Mouse (Mus musculus) thymus, adult 2 months (tissue): ENCODE data around the gene Bbs9. TPM values are rescaled to one million over a fixed set of nuclear protein-coding genes. Genes with fewer than 3 reads are reported as not detected.

Experiments
- DNase-seq: peaks from one replicate; pipeline ENCODE4 v3.0.0; 2021
- H3K27ac ChIP-seq: fragments of 200-500 bp; 2 replicates; pipeline ENCODE4 v1.5.1; 2012; ENCODE audit warnings: low read length, control low read depth; ENCODE audit not compliant: control insufficient read depth, insufficient read depth
- H3K27me3 ChIP-seq: fragments of 200-500 bp; 2 replicates; pipeline ENCODE4 v1.6.1; 2012; ENCODE audit warnings: mild to moderate bottlenecking, low read length, moderate library complexity, mixed read lengths; ENCODE audit not compliant: control insufficient read depth, insufficient read depth
- H3K36me3 ChIP-seq: fragments of 200-500 bp; 2 replicates; pipeline ENCODE4 v1.6.1; 2012; ENCODE audit warnings: mild to moderate bottlenecking, low read length, moderate library complexity; ENCODE audit not compliant: control insufficient read depth, insufficient read depth
- H3K4me1 ChIP-seq: fragments of 200-500 bp; replicated peaks from 2 replicates; pipeline ENCODE4 v1.6.1; 2012; ENCODE audit warnings: low read length; ENCODE audit not compliant: control insufficient read depth, insufficient read depth
- H3K4me3 ChIP-seq: fragments of 200-500 bp; 2 replicates; pipeline ENCODE4 v1.5.1; 2012; ENCODE audit warnings: mild to moderate bottlenecking, low read length, control low read depth, moderate library complexity; ENCODE audit not compliant: control insufficient read depth, insufficient read depth
- CTCF ChIP-seq: fragments of 200-500 bp; IDR thresholded peaks from 2 replicates; pipeline ENCODE4 v1.5.1; 2012; ENCODE audit warnings: mild to moderate bottlenecking, control low read depth, low read length, moderate library complexity, borderline replicate concordance; ENCODE audit not compliant: control insufficient read depth, poor library complexity, insufficient read depth; ENCODE audit errors: extremely low read depth
- POLR2A ChIP-seq: fragments of 200-500 bp; IDR thresholded peaks from 2 replicates; pipeline ENCODE4 v1.6.1; 2012; ENCODE audit warnings: mild to moderate bottlenecking, low read length, control low read depth, moderate library complexity; ENCODE audit not compliant: control insufficient read depth, poor library complexity, insufficient read depth; ENCODE audit errors: extremely low read depth
- WGBS: fragments of 180-500 bp; shearing (Covaris S2); methylation state at CpG from one replicate; pipeline ENCODE4 v1.1.7; 2018; 5-methylcytosine and 5-hydroxymethylcytosine counted together
- polyA plus RNA-seq: library from polyadenylated mRNA; depleted of rRNA; stranded (reverse); fragments of >200 nt; gene quantifications from 2 replicates; pipeline ENCODE4 v1.2.3, GENCODE M21; 2012

The Bbs9 gene
- polyA plus RNA-seq, 1 experiment, result 21.4 TPM

- H3K4me3 ChIP-seq, result no peak overlapping the region
- no peaks in the 10 kb centered on the region for H3K4me1 ChIP-seq
- no peak overlapping the region for H3K27ac ChIP-seq
- WGBS, result 94% methylated on average over 4 of the region's 4 CpGs
- no peak for TF ChIP-seq POLR2A
- TF ChIP-seq CTCF, result no peak
- no peaks in the 10 kb centered on the region for H3K36me3 ChIP-seq
- no peaks in the 10 kb centered on the region for H3K27me3 ChIP-seq
- no peak for DNase-seq
Measured at GRCm38 (mm10) chr9:22788423-22788822, 312.9 kb downstream of the Bbs9 start.

- 93% methylated on average over 4 of the region's 4 CpGs for WGBS
- TF ChIP-seq POLR2A (no peak), CTCF (no peak)
Measured at GRCm38 (mm10) chr9:22788850-22789249, 313.3 kb downstream of the Bbs9 start.

GRCm38 (mm10) chr9:22789380-22790168 lies 314.1 kb downstream of the Bbs9 start:
- DNase-seq, result no peak
- Histone ChIP-seq H3K4me3 (no peak overlapping the region), H3K4me1 (no peaks in the 10 kb centered on the region), H3K27me3 (no peaks in the 10 kb centered on the region), H3K27ac (no peak overlapping the region), H3K36me3 (no peaks in the 10 kb centered on the region)
- WGBS, result 97% methylated on average over 9 of the region's 9 CpGs
- TF ChIP-seq CTCF (no peak), POLR2A (no peak)

More at GRCm38 (mm10) chr9:22788850-22789249, 313.3 kb downstream of the Bbs9 start:
- H3K27me3 ChIP-seq, result no peaks in the 10 kb centered on the region
- DNase-seq, result no peak
- no peaks in the 10 kb centered on the region for H3K4me1 ChIP-seq
- no peak overlapping the region for H3K27ac ChIP-seq
- H3K4me3 ChIP-seq, result no peak overlapping the region
- no peaks in the 10 kb centered on the region for H3K36me3 ChIP-seq

- DNase-seq, result no peak
- 68% methylated on average over 5 of the region's 5 CpGs for WGBS
- Histone ChIP-seq H3K4me1 (no peaks in the 10 kb centered on the region), H3K27ac (no peak overlapping the region), H3K27me3 (no peaks in the 10 kb centered on the region), H3K4me3 (no peak overlapping the region), H3K36me3 (no peaks in the 10 kb centered on the region)
- TF ChIP-seq POLR2A, result no peak
- no peak for TF ChIP-seq CTCF
Measured at GRCm38 (mm10) chr9:22791208-22791607, 315.7 kb downstream of the Bbs9 start.

- DNase-seq, result no peak
- no peaks in the 10 kb centered on the region for H3K27me3 ChIP-seq
- TF ChIP-seq POLR2A, result no peak
- TF ChIP-seq CTCF, result no peak
- 19% methylated on average over 9 of the region's 9 CpGs for WGBS
- no peaks in the 10 kb centered on the region for H3K36me3 ChIP-seq
- no peaks in the 10 kb centered on the region for H3K4me1 ChIP-seq
- H3K27ac ChIP-seq, result no peak overlapping the region
- H3K4me3 ChIP-seq, result no peak overlapping the region
Measured at GRCm38 (mm10) chr9:22791750-22792149, 316.2 kb downstream of the Bbs9 start.

- no peaks in the 10 kb centered on the region for H3K36me3 ChIP-seq
- H3K27me3 ChIP-seq, result no peaks in the 10 kb centered on the region
- no peak for DNase-seq
- TF ChIP-seq CTCF, result no peak
- no peak for TF ChIP-seq POLR2A
- H3K4me3 ChIP-seq, result no peak overlapping the region
- no peaks in the 10 kb centered on the region for H3K4me1 ChIP-seq
- 16% methylated on average over 7 of the region's 7 CpGs for WGBS
- H3K27ac ChIP-seq, result no peak overlapping the region
Measured at GRCm38 (mm10) chr9:22793698-22794097, 318.2 kb downstream of the Bbs9 start.

- whole genome bisulfite sequencing, result 78% methylated on average over 7 of the region's 7 CpGs
- DNase-seq, result no peak
Measured at GRCm38 (mm10) chr9:22800675-22801074, 325.2 kb downstream of the Bbs9 start.

More at GRCm38 (mm10) chr9:22800675-22801074, 325.2 kb downstream of the Bbs9 start:
- H3K27ac ChIP-seq, result no peak overlapping the region
- no peak overlapping the region for H3K4me3 ChIP-seq
- TF ChIP-seq POLR2A, result no peak
- TF ChIP-seq CTCF, result no peak
- no peaks in the 10 kb centered on the region for H3K36me3 ChIP-seq
- H3K27me3 ChIP-seq, result no peaks in the 10 kb centered on the region
- H3K4me1 ChIP-seq, result no peaks in the 10 kb centered on the region
